Mouse (Mus musculus): ENCODE measurements around the gene Nkiras1. TPM values are rescaled to one million over a fixed set of nuclear protein-coding genes. Genes with fewer than 3 reads are reported as not detected.

Gene Nkiras1
- polyA plus RNA-seq, 1 experiment from 2014 or later: 7.1 TPM

DNA sequence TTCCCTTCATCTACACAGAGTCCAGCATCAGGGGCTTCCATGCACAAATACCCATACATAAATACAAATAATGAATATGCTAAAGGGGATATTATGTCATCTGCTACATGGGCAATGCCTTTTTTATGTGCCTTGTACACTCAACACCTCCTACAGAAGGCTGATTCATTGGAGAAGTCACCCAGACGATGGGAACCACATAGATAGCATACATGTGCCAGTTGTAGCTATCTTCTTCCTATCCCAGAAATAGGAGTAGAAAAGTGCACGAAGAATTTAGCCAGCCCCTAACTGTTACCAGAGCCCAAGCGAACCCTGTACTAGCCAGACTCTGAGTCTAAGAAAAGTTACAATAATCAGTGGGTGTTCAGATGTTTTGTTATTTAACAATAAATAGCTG, 21.2 kb downstream of the Nkiras1 start:
- no peak overlapping the region for H3K4me3 ChIP-seq (ENCODE audit: low read depth, low read length)
- no peaks in the 10 kb centered on the region for H3K4me1 ChIP-seq (ENCODE audit: control insufficient read depth, low read depth, low read length)
- no peak overlapping the region for H3K9ac ChIP-seq (ENCODE audit: low read depth, low read length)
- ATAC-seq (ENCODE audit: low read depth): no peak
- no peaks in the 10 kb centered on the region for H3K9me3 ChIP-seq (replicated peaks; ENCODE audit: control insufficient read depth, low read length)
- H3K27me3 ChIP-seq (ENCODE audit: control insufficient read depth, insufficient read depth, low read depth, low read length): no peaks in the 10 kb centered on the region
- no peak overlapping the region for H3K4me2 ChIP-seq (ENCODE audit: low read depth, low read length)
- H3K36me3 ChIP-seq (ENCODE audit: control insufficient read depth, insufficient read depth): no peaks in the 10 kb centered on the region
- WGBS (ENCODE audit: insufficient replicate concordance): 56% methylated on average over 3 of the region's 3 CpGs
- H3K27ac ChIP-seq (ENCODE audit: low read length): no peak overlapping the region

DNA sequence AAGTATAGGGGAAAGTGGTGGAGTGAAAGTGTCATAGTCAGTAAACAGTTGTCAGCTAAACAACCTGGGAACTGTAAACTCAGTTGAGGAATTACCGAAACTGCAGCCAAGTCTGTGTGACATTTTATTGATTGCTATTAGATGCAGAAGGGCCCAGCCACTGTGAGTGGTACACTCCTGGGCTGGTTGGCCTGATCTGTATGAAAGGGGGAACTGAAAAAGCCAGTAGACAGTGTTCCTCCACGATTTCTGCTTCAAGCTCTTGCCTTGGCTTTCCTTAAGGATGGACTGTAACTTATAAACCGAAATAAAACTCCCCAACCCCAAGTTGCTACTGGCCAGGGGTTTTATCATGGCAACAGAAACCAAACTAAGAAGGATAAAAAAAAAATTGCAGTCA, 21.6 kb downstream of the Nkiras1 start:
- no peaks in the 10 kb centered on the region for H3K36me3 ChIP-seq (ENCODE audit: control insufficient read depth, insufficient read depth)
- H3K4me2 ChIP-seq (ENCODE audit: low read depth, low read length): no peak overlapping the region
- no peaks in the 10 kb centered on the region for H3K4me1 ChIP-seq (ENCODE audit: control insufficient read depth, low read depth, low read length)
- no peak overlapping the region for H3K4me3 ChIP-seq (ENCODE audit: low read depth, low read length)
- H3K27me3 ChIP-seq (ENCODE audit: control insufficient read depth, insufficient read depth, low read depth, low read length): no peaks in the 10 kb centered on the region
- H3K9ac ChIP-seq (ENCODE audit: low read depth, low read length): no peak overlapping the region
- no peaks in the 10 kb centered on the region for H3K9me3 ChIP-seq (replicated peaks; ENCODE audit: control insufficient read depth, low read length)
- no peak for ATAC-seq (ENCODE audit: low read depth)
- WGBS (ENCODE audit: insufficient replicate concordance): 62% methylated on average over 3 of the region's 3 CpGs
- H3K27ac ChIP-seq (ENCODE audit: low read length): no peak overlapping the region

DNA sequence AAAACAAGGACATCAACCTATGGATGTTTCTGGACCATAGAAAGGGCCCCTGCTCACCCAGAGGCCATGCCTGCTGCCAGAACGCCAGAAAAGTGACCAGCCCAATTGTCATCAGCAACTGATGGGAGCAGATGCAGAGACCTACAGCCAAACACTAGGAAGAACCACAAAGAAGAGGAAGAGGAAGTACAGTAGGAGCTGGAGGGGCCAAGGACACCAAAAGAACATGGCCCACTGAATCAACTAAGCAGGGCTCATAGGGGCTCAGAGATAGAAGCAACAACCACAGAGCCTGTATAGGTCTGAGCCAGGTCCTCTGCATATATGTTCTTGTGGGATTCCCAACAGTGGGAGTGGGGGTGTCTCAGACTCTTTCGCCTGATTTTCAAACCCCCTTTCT, 26.5 kb downstream of the Nkiras1 start:
- WGBS (ENCODE audit: insufficient replicate concordance): 34% methylated on average over 2 of the region's 2 CpGs
- H3K4me2 ChIP-seq (ENCODE audit: low read depth, low read length): no peak overlapping the region
- ATAC-seq (ENCODE audit: low read depth): no peak
- H3K27me3 ChIP-seq (ENCODE audit: control insufficient read depth, insufficient read depth, low read depth, low read length): no peaks in the 10 kb centered on the region
- no peak overlapping the region for H3K4me3 ChIP-seq (ENCODE audit: low read depth, low read length)
- no peaks in the 10 kb centered on the region for H3K36me3 ChIP-seq (ENCODE audit: control insufficient read depth, insufficient read depth)
- no peaks in the 10 kb centered on the region; the same call in 1 of the 2 replicates for H3K4me1 ChIP-seq (ENCODE audit: control insufficient read depth, low read depth, low read length)
- no peak overlapping the region for H3K27ac ChIP-seq (ENCODE audit: low read length)
- H3K9me3 ChIP-seq (replicated peaks; ENCODE audit: control insufficient read depth, low read length): no peaks in the 10 kb centered on the region
- no peak overlapping the region for H3K9ac ChIP-seq (ENCODE audit: low read depth, low read length)

DNA sequence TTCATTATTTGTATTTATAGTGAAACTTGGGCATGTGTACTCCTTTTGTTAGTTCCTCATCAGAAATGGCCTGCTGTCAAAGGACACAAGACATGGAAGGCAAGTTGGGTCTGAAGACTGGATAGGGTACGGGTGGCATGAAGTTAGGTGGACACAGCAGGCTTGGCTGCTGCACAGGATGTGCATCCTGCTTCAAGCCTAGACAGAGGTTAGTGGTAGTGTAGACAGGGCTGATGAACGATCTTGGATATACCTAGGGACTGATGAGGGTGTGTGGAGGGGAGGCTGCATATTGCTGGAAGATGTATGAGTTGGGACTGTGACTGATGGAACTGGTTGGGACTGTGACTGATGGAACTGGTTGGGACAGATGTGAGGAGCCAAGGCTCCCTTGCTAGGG, 27.9 kb downstream of the Nkiras1 start:
- H3K4me1 ChIP-seq (ENCODE audit: control insufficient read depth, low read depth, low read length): no peaks in the 10 kb centered on the region; the same call in none of the 2 replicates
- no peak overlapping the region for H3K4me3 ChIP-seq (ENCODE audit: low read depth, low read length)
- no peak overlapping the region for H3K27ac ChIP-seq (ENCODE audit: low read length)
- H3K9ac ChIP-seq (ENCODE audit: low read depth, low read length): no peak overlapping the region
- WGBS (ENCODE audit: insufficient replicate concordance): 51% methylated on average over 2 of the region's 2 CpGs
- no peak overlapping the region for H3K4me2 ChIP-seq (ENCODE audit: low read depth, low read length)
- H3K27me3 ChIP-seq (ENCODE audit: control insufficient read depth, insufficient read depth, low read depth, low read length): no peaks in the 10 kb centered on the region
- no peaks in the 10 kb centered on the region for H3K9me3 ChIP-seq (replicated peaks; ENCODE audit: control insufficient read depth, low read length)
- no peaks in the 10 kb centered on the region for H3K36me3 ChIP-seq (ENCODE audit: control insufficient read depth, insufficient read depth)
- ATAC-seq (ENCODE audit: low read depth): no peak

DNA sequence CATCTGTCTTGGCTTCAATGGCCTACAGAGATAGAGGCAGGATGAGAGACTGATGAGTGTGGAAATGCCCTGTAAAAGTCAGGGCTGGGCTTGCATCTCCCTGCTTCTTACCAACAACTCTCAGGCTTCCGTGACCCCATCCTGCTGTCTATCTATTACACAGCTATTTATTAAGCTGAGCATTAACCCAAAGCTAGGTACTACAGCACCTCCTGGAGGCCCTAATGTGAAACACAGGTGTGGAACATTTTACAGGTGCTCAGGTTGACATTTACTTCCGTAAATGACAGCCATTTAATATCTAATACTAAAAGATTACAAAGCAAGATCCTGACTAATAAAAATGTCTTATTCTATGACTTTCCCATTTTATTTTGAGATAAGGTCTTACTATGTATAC, 29.7 kb downstream of the Nkiras1 start:
- no peak overlapping the region for H3K4me3 ChIP-seq (ENCODE audit: low read depth, low read length)
- no peaks in the 10 kb centered on the region for H3K9me3 ChIP-seq (replicated peaks; ENCODE audit: control insufficient read depth, low read length)
- no peaks in the 10 kb centered on the region for H3K36me3 ChIP-seq (ENCODE audit: control insufficient read depth, insufficient read depth)
- no peak for ATAC-seq (ENCODE audit: low read depth)
- WGBS (ENCODE audit: insufficient replicate concordance): 68% methylated on average over 2 of the region's 2 CpGs
- no peak overlapping the region for H3K4me2 ChIP-seq (ENCODE audit: low read depth, low read length)
- H3K9ac ChIP-seq (ENCODE audit: low read depth, low read length): no peak overlapping the region
- no peaks in the 10 kb centered on the region for H3K27me3 ChIP-seq (ENCODE audit: control insufficient read depth, insufficient read depth, low read depth, low read length)
- no peaks in the 10 kb centered on the region; the same call in none of the 2 replicates for H3K4me1 ChIP-seq (ENCODE audit: control insufficient read depth, low read depth, low read length)
- H3K27ac ChIP-seq (ENCODE audit: low read length): no peak overlapping the region

DNA sequence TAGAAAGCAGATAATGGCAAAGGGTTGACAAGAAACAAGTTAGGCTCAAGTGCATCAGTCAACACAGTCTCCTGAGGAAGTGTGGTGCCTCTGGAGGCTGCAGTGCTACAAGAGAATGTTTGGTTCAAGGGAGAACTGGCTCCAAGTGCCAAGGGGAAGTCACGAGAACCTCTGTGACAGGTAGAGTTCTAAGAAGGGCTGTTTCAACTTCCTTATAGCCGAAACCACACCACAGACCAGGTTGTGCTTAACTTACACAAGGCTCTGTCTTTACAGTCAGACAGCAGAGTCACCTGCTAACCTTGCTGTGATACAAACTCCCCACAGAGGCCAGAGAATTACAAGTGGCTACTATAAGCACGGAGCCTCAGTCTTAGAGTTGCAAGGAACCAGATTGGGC, 30.7 kb downstream of the Nkiras1 start:
- Histone ChIP-seq H3K9me3 (replicated peaks; ENCODE audit: control insufficient read depth, low read length) (no peaks in the 10 kb centered on the region), H3K36me3 (ENCODE audit: control insufficient read depth, insufficient read depth) (no peaks in the 10 kb centered on the region), H3K9ac (ENCODE audit: low read depth, low read length) (no peak overlapping the region), H3K4me2 (ENCODE audit: low read depth, low read length) (no peak overlapping the region), H3K4me1 (ENCODE audit: control insufficient read depth, low read depth, low read length) (no peaks in the 10 kb centered on the region; the same call in none of the 2 replicates), H3K27me3 (ENCODE audit: control insufficient read depth, insufficient read depth, low read depth, low read length) (no peaks in the 10 kb centered on the region), H3K27ac (ENCODE audit: low read length) (no peak overlapping the region), H3K4me3 (ENCODE audit: low read depth, low read length) (no peak overlapping the region)
- WGBS (ENCODE audit: insufficient replicate concordance): 38% methylated on average over 3 of the region's 3 CpGs
- no peak for ATAC-seq (ENCODE audit: low read depth)

DNA sequence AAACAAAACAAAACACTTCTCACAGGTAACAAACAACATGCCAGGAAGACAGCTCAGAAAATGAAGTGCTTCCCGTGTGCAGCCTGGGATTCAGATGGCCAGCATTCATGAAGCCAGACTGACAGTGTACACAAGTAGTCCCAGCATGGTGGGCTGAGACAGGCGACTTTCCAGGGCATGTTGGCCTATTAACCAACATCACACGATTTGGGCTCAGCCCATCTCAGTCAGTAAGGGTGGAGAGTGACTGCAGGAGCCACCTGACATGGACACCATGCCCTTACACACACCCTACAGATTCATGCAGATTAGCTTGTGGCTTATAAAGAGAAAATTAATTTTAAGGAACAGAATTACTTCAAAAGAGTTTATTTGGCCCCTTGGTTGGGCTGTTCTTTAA, 31.8 kb downstream of the Nkiras1 start:
- Histone ChIP-seq H3K4me3 (ENCODE audit: low read depth, low read length) (no peak overlapping the region), H3K9ac (ENCODE audit: low read depth, low read length) (no peak overlapping the region), H3K9me3 (replicated peaks; ENCODE audit: control insufficient read depth, low read length) (no peaks in the 10 kb centered on the region), H3K4me2 (ENCODE audit: low read depth, low read length) (no peak overlapping the region), H3K36me3 (ENCODE audit: control insufficient read depth, insufficient read depth) (no peaks in the 10 kb centered on the region), H3K4me1 (ENCODE audit: control insufficient read depth, low read depth, low read length) (no peaks in the 10 kb centered on the region; the same call in none of the 2 replicates), H3K27ac (ENCODE audit: low read length) (no peak overlapping the region), H3K27me3 (ENCODE audit: control insufficient read depth, insufficient read depth, low read depth, low read length) (no peaks in the 10 kb centered on the region)
- no peak for ATAC-seq (ENCODE audit: low read depth)
- WGBS (ENCODE audit: insufficient replicate concordance): 47% methylated on average over 3 of the region's 3 CpGs

DNA sequence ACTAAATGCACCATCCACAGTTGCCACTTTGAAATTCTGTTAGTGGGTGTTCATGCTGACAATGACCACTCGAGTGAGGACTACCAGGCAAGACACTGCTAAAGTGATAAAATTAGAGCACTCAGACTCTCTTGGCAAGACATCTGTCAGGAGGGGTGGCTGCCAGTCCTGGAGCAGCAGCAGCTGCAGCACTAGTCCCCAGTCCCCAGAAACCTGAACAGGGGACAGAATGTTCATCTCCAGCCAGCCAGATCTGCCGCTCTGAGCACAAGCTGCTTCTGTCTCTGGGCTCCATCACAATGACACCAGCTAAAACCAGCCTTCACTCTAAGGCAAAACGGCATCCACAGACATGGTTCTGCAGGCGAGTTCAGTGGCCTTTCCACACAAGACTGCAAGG, 32.3 kb downstream of the Nkiras1 start:
- no peak for ATAC-seq (ENCODE audit: low read depth)
- Histone ChIP-seq H3K4me3 (ENCODE audit: low read depth, low read length) (no peak overlapping the region), H3K27ac (ENCODE audit: low read length) (no peak overlapping the region), H3K9ac (ENCODE audit: low read depth, low read length) (no peak overlapping the region), H3K9me3 (replicated peaks; ENCODE audit: control insufficient read depth, low read length) (no peaks in the 10 kb centered on the region), H3K27me3 (ENCODE audit: control insufficient read depth, insufficient read depth, low read depth, low read length) (no peaks in the 10 kb centered on the region), H3K36me3 (ENCODE audit: control insufficient read depth, insufficient read depth) (no peaks in the 10 kb centered on the region), H3K4me2 (ENCODE audit: low read depth, low read length) (no peak overlapping the region), H3K4me1 (ENCODE audit: control insufficient read depth, low read depth, low read length) (no peaks in the 10 kb centered on the region; the same call in none of the 2 replicates)
- WGBS (ENCODE audit: insufficient replicate concordance): 56% methylated on average over 4 of the region's 4 CpGs

DNA sequence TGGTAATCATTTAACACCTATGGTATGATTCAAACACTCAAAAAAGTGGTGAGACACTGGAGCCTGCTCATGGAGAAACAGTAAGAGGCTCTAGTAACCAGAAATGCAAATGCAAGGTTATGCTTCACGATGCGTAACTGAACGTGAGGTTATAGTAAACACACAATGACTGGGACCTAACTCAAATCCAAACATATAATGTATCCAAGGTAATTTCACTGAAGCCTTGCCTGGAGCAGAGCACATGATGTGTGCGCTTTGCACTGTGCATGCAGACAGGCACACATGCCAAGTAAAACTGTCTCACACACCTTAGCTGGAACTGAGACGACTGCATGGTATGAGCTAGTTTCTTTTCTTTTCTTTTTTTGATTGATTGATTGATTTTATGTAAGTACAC, 33.2 kb downstream of the Nkiras1 start:
- H3K4me1 ChIP-seq (ENCODE audit: control insufficient read depth, low read depth, low read length): no peaks in the 10 kb centered on the region; the same call in none of the 2 replicates
- no peak for ATAC-seq (ENCODE audit: low read depth)
- no peaks in the 10 kb centered on the region for H3K36me3 ChIP-seq (ENCODE audit: control insufficient read depth, insufficient read depth)
- no peak overlapping the region for H3K9ac ChIP-seq (ENCODE audit: low read depth, low read length)
- H3K27me3 ChIP-seq (ENCODE audit: control insufficient read depth, insufficient read depth, low read depth, low read length): no peaks in the 10 kb centered on the region
- H3K4me3 ChIP-seq (ENCODE audit: low read depth, low read length): no peak overlapping the region
- H3K9me3 ChIP-seq (replicated peaks; ENCODE audit: control insufficient read depth, low read length): no peaks in the 10 kb centered on the region
- no peak overlapping the region for H3K27ac ChIP-seq (ENCODE audit: low read length)
- H3K4me2 ChIP-seq (ENCODE audit: low read depth, low read length): no peak overlapping the region
- WGBS (ENCODE audit: insufficient replicate concordance): 83% methylated on average over 5 of the region's 5 CpGs

Measured in liver, embryonic 16.5 days (tissue).